Mouse (Mus musculus): Measurements from ENCODE around the gene Paip2b.

- TF ChIP-seq CTCF (conservative IDR thresholded peaks at IDR 0.05; ENCODE audit: low read length) (no peak), POU5F1 (IDR thresholded peaks at IDR 0.05; ENCODE audit: borderline replicate concordance, low read length) (no peak), NANOG (IDR thresholded peaks at IDR 0.05; ENCODE audit: borderline replicate concordance, low read length) (no peak)
Measured at GRCm38 (mm10) chr6:83863538-83863937, 32.0 kb upstream of the Paip2b start.

All from E14TG2a.4 (cell line).